Mouse (Mus musculus) adrenal gland, adult 18-20 months (tissue): ENCODE measurements around the gene Phpt1. TPM values are rescaled to one million over a fixed set of nuclear protein-coding genes. Genes with fewer than 3 reads are reported as not detected.
"Not testable (repeated sequence)": the region's sequence is repeated elsewhere in the genome, so short reads cannot be mapped to it uniquely, and the experiment has no call there.

Experiments used
- DNase-seq, 2 experiments: peaks; one replicate each; pipeline ENCODE4 v3.0.0; 2021 to 2022; ENCODE audit warnings: low spot score in 2 of 2
- total RNA-seq, 2 experiments: library from RNA; stranded (reverse); gene quantifications; 1 replicate in 1 of 2; 2 replicates in 1 of 2; pipeline ENCODE4 v1.2.3; 2021

The Phpt1 gene
- total RNA-seq, 2 experiments from 2014 or later: 49.4 to 69.5 TPM

- DNase-seq: no peak
These were observed 9.3 kb downstream of the Phpt1 start for GRCm38 (mm10) chr2:25565741-25566140.

- DNase-seq: no peak
These were observed 13.1 kb downstream of the Phpt1 start for GRCm38 (mm10) chr2:25561946-25562345.

GRCm38 (mm10) chr2:25560551-25560950 lies 14.5 kb downstream of the Phpt1 start:
- DNase-seq: no peak

GRCm38 (mm10) chr2:25558774-25559173 lies 16.2 kb downstream of the Phpt1 start:
- DNase-seq: no peak

- no peak for DNase-seq
These were observed 17.1 kb downstream of the Phpt1 start for GRCm38 (mm10) chr2:25557964-25558360.

GRCm38 (mm10) chr2:25557221-25557963 lies 17.6 kb downstream of the Phpt1 start, which contains the start of gene Edf1:
Gene Edf1, plus strand, starts transcription at chr2:25557847.
- peak; percentile 92 for DNase-seq

GRCm38 (mm10) chr2:25556296-25556695 lies 18.7 kb downstream of the Phpt1 start:
- no peak for DNase-seq

GRCm38 (mm10) chr2:25555479-25555878 lies 19.5 kb downstream of the Phpt1 start:
- DNase-seq: not testable (repeated sequence)

- DNase-seq: not testable (repeated sequence)
These were observed 21.7 kb downstream of the Phpt1 start for GRCm38 (mm10) chr2:25553171-25553786.

- peak in 1 of 2 experiments; percentile 52 for DNase-seq
These were observed 23.8 kb downstream of the Phpt1 start for GRCm38 (mm10) chr2:25551186-25551585.

GRCm38 (mm10) chr2:25549021-25549991 lies 25.7 kb downstream of the Phpt1 start:
- DNase-seq: no peak

- peak; percentile 95 for DNase-seq
These were observed 28.1 kb downstream of the Phpt1 start, which contains the start of gene Traf2 for GRCm38 (mm10) chr2:25546811-25547491. Gene Traf2, minus strand, starts transcription at chr2:25546940.

GRCm38 (mm10) chr2:25545996-25546810 lies 28.8 kb downstream of the Phpt1 start:
- DNase-seq: peak in 1 of 2 experiments; percentile 79

GRCm38 (mm10) chr2:25541644-25542367 lies 33.2 kb downstream of the Phpt1 start:
- DNase-seq: no peak

GRCm38 (mm10) chr2:25540541-25540948 lies 34.5 kb downstream of the Phpt1 start:
- DNase-seq: peak in 1 of 2 experiments; percentile 54

- peak in 1 of 2 experiments; percentile 48 for DNase-seq
These were observed 38.5 kb downstream of the Phpt1 start for GRCm38 (mm10) chr2:25536531-25536930.

- no peak for DNase-seq
These were observed 40.2 kb downstream of the Phpt1 start for GRCm38 (mm10) chr2:25534866-25535182.

GRCm38 (mm10) chr2:25534178-25534865 lies 40.7 kb downstream of the Phpt1 start:
- peak; percentile 70 to 73 for DNase-seq

- DNase-seq: no peak
These were observed 41.3 kb downstream of the Phpt1 start for GRCm38 (mm10) chr2:25533707-25534106.
